Mouse (Mus musculus): Measurements from ENCODE around the gene Hbb-bs. TPM values are rescaled to one million over a fixed set of nuclear protein-coding genes. Genes with fewer than 3 reads are reported as not detected.
"Not testable (repeated sequence)": the region's sequence is repeated elsewhere in the genome, so short reads cannot be mapped to it uniquely, and the experiment has no call there.

Gene Hbb-bs
- polyA plus RNA-seq, 1 experiment from 2014 or later, result 104,119 TPM

DNA sequence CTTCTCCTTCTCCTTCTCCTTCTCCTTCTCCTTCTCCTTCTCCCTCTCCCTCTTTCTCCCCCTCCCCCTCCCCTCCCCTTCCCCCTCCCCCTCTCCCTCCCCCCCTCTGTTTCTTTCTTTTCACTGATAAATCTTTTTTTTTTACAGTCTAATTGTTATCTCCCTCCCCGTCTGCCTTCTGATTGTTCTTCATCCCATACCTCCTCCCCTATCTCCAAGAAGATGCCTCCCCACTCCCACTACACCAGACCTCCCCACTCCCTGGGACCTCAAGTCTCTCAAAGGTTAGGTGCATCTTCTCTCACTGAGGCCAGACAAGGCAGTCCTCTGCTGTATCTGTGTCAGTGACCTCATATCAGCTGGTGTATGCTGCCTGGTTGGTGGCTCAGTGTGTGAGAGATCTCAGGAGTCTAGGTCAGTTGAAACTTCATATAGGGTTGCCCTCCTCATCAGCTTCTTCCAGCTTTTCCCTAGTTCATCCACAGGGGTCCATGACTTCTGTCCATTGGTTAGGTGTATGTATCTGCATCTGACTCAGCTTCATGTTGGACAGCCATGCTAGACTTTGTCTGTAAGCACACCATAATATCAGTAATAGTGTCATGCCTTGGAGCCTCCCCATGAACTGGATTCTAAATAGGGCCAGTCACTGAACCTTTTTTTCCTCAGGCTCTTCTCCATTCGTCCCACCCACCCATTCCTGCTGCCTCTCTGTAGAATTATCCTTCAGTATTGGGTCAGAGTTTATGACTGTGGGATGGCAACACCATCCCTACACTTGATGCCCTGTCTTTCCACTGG is 16.8 kb upstream of the Hbb-bs start:
- peak; percentile 52 for DNase-seq
- Histone ChIP-seq H3K4me1 (replicated peaks) (peaks cover 67% of the 10 kb centered on the region), H3K36me3 (no peaks in the 10 kb centered on the region), H3K9me3 (replicated peaks) (no peaks in the 10 kb centered on the region), H3K27ac (peak overlapping the region; percentile 84), H3K4me3 (replicated peaks) (no peak overlapping the region), H3K9ac (peak overlapping the region; percentile 45), H3K27me3 (no peaks in the 10 kb centered on the region), H3K4me2 (peak overlapping the region; percentile 27)
- peak; percentile 84 for ATAC-seq (ENCODE audit: low read depth)
- 29% methylated on average over 2 of the region's 2 CpGs for WGBS (ENCODE audit: insufficient replicate concordance)

DNA sequence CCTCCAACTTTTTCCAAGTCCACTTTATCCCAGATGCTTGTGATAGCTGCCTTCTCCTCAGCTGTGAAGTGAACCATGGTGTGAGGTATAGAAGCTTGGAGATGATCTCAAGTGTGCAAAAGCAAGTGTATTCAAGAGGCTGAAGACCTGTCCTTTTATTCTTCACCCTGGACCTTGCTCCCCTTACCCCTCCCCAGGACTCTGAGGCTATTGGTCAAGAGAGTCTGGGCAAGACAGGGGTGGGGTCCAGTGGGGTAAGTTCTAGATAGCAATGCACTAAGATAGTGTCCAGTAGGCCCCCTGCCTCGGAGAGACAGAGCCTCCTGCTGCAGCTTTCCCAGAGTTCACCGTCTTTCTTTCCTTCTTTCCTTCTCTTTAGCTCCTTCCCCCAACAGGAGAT is 15.1 kb upstream of the Hbb-bs start, which contains the start of gene Hbb-bh1:
Hbb-bh1 (minus strand) TSS at position 131 of the 400 bp plus-strand sequence.
- ATAC-seq (ENCODE audit: low read depth) (no peak), DNase-seq (no peak)
- Histone ChIP-seq H3K36me3 (no peaks in the 10 kb centered on the region), H3K4me2 (peak within 1 kb of the TSS; percentile 6; the same call in 1 of the 2 replicates), H3K27ac (peak within 1 kb of the TSS; percentile 76), H3K4me1 (replicated peaks) (peaks cover 52% of the 10 kb centered on the region), H3K9ac (peak within 1 kb of the TSS; percentile 59), H3K4me3 (replicated peaks) (no peak within 1 kb of the TSS), H3K27me3 (no peaks in the 10 kb centered on the region), H3K9me3 (replicated peaks) (no peaks in the 10 kb centered on the region)
- 55% methylated on average over 2 of the region's 2 CpGs for WGBS (ENCODE audit: insufficient replicate concordance)

DNA sequence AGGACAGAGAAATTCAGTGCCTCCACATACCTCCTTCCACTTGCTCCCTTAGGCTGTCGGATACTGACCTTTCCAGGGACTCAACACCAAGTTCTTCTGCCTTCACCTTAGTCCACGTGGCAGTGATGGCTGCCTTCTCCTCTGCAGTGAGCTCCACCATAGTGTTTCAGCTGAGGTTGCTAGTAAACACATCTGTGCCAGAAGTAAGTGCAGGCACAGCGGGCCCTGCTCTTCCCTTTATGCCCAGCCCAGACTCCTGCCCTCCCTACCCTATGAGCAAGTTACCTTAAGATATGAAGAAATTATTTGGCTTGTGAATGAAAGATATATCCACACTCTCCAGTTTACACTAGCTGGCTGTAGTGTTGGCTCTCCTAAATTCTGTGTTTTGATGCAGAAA is 12.4 kb upstream of the Hbb-bs start, which contains the start of gene Hbb-bh2:
Hbb-bh2 (minus strand) TSS at position 253 of the 400 bp plus-strand sequence.
- peak within 1 kb of the TSS; percentile 79 for H3K27ac ChIP-seq
- H3K4me2 ChIP-seq, result no peak within 1 kb of the TSS
- WGBS (ENCODE audit: insufficient replicate concordance), result 69% methylated on average over 3 of the region's 3 CpGs
- no peaks in the 10 kb centered on the region for H3K9me3 ChIP-seq (replicated peaks)
- H3K9ac ChIP-seq, result peak within 1 kb of the TSS; percentile 49
- no peaks in the 10 kb centered on the region for H3K27me3 ChIP-seq
- ATAC-seq (ENCODE audit: low read depth), result peak; percentile 21; the same call in 1 of the 2 replicates
- no peak for DNase-seq
- H3K4me1 ChIP-seq (replicated peaks), result peaks cover 49% of the 10 kb centered on the region
- H3K4me3 ChIP-seq (replicated peaks), result no peak within 1 kb of the TSS
- no peaks in the 10 kb centered on the region for H3K36me3 ChIP-seq

DNA sequence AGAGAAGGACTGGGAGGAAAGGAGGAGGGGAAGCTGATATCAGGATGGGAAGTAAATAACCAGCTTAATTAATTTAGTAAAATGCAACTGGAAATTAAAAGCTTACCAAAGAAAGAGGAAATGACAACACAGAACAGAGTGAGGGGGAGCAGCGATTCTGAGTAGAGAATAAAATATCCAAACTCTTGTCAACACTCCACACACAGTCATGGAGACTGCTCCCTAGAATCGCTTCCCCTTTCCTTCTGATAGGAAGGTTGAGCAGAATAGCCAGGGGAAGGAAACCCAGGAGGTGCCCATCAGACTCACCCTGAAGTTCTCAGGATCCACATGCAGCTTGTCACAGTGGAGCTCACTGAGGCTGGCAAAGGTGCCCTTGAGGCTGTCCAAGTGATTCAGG is 757 bp downstream of the Hbb-bs start:
- not testable (repeated sequence) for H3K9me3 ChIP-seq (replicated peaks); H3K27ac ChIP-seq; ATAC-seq (ENCODE audit: low read depth); H3K9ac ChIP-seq; H3K27me3 ChIP-seq; H3K4me3 ChIP-seq (replicated peaks); DNase-seq; H3K4me2 ChIP-seq; H3K36me3 ChIP-seq
- no CpG with 5 or more reads among the region's 2 CpGs for WGBS (ENCODE audit: insufficient replicate concordance)
- H3K4me1 ChIP-seq (replicated peaks), result peaks cover 41% of the 10 kb centered on the region

DNA sequence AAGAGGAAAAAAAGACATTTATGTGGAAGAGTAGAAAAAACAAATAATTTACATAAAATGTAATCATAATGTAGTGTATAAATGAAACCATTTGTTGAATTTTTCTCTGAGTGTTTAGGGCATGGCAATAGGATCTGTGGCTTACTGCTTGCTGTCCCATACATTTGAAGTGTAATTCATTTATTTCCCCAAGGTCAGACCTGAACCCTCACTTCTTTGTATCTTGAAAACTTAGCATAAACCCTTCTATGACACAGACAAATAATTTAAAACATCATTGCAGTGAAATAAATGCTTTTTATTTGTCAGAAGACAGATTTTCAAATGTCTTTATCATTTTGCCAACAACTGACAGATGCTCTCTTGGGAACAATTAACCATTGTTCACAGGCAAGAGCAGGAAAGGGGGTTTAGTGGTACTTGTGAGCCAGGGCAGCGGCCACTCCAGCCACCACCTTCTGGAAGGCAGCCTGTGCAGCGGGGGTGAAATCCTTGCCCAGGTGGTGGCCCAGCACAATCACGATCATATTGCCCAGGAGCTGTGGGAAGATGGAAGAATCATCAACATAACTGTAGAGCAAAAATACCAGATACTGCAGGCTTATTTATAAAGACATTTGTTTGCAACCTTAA is 1.5 kb downstream of the Hbb-bs start:
- ATAC-seq (ENCODE audit: low read depth), result peak; percentile 67
- Histone ChIP-seq H3K4me3 (replicated peaks) (peak overlapping the region; percentile 55), H3K9me3 (replicated peaks) (no peaks in the 10 kb centered on the region), H3K27ac (peak overlapping the region; percentile 96), H3K4me1 (replicated peaks) (peaks cover 44% of the 10 kb centered on the region), H3K27me3 (no peaks in the 10 kb centered on the region), H3K4me2 (peak overlapping the region; percentile 48), H3K36me3 (no peaks in the 10 kb centered on the region), H3K9ac (peak overlapping the region; percentile 72)
- 60% methylated on average over 3 of the region's 3 CpGs for WGBS (ENCODE audit: insufficient replicate concordance)
- DNase-seq, result no peak

DNA sequence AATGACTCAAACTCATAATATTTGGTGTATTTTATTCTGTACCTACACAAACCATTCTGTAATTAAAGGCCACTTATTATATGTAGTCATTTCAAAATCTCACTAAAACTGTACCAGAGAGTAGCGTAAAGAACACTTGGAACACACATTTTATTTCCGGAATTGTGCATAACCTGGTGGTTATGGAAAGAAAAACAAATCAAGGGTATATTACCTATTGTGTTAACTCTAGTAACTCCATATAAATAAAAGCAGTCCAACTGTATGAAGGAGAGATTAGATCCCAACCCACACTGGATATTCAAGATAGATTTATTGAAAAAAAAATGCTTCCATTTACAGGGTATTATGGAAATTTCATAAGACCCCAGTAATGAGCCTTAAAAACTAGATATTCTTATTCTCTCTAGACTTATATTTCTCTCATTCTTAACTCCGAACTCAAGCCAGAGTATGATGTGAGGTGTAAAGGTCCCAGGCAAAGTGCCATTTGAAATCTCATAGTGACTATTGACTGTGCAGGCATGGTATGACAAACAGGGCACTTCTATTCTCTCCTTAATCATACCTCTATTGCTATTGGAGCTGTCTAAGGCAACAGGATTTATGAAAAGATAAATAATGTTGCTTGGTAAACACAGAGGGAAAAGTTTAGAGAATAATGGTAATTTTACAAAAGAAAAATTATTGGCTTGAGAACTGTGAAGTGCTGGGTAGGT is 2.2 kb downstream of the Hbb-bs start:
- Histone ChIP-seq H3K36me3 (no peaks in the 10 kb centered on the region), H3K27me3 (no peaks in the 10 kb centered on the region), H3K4me2 (no peak overlapping the region), H3K9ac (peak overlapping the region; percentile 29; the same call in 1 of the 2 replicates), H3K4me3 (replicated peaks) (peak overlapping the region; percentile 43), H3K4me1 (replicated peaks) (peaks cover 41% of the 10 kb centered on the region), H3K9me3 (replicated peaks) (no peaks in the 10 kb centered on the region), H3K27ac (peak overlapping the region; percentile 98)
- no peak for DNase-seq
- 61% methylated on average over 3 of the region's 3 CpGs for WGBS (ENCODE audit: insufficient replicate concordance)
- ATAC-seq (ENCODE audit: low read depth), result peak; percentile 82

DNA sequence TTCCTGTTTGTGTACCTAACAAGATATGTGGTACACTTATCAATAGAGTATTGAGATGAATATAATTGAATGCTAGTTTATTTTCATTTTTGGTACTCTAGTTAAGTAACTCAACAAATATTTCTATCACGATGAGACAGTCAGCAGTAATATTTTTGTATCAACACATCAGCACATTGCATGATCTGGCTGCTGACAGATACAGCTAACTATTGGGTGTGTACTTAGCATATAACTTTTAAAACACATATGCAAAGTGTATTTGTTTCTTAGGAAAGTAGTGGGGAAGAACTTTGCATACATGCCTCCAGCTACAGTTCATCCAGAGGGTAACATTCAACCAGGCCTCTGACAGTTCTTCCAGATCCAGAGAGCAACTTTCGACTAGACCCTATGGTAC is 3.3 kb downstream of the Hbb-bs start:
- no peak for ATAC-seq (ENCODE audit: low read depth)
- H3K36me3 ChIP-seq, result no peaks in the 10 kb centered on the region
- H3K4me3 ChIP-seq (replicated peaks), result peak overlapping the region; percentile 43
- DNase-seq, result no peak
- H3K4me2 ChIP-seq, result peak overlapping the region; percentile 64
- H3K9ac ChIP-seq, result peak overlapping the region; percentile 73
- H3K4me1 ChIP-seq (replicated peaks), result peaks cover 32% of the 10 kb centered on the region
- peak overlapping the region; percentile 98 for H3K27ac ChIP-seq
- H3K9me3 ChIP-seq (replicated peaks), result no peaks in the 10 kb centered on the region
- 47% methylated on average over 2 of the region's 2 CpGs for WGBS (ENCODE audit: insufficient replicate concordance)
- H3K27me3 ChIP-seq, result no peaks in the 10 kb centered on the region

DNA sequence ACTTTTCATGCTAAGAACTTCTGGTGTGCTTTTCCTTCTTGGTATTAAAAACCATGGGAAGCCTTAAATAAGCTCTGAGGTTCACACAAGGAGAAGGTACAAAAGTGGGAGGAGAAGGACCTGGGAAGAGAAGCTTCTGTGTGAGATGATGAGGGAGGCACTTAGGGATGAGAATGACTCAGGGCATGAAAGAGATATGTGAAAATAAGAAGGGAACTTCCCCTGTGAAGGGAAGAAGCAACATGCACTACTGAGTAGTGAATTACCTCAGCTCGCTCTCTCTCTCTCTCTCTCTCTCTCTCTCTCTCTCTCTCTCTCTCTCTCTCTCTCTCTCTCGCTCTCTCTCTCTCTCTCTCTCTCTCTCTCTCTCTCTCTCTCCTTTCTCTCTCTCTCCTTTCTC is 12.8 kb downstream of the Hbb-bs start:
- not testable (repeated sequence) for ATAC-seq (ENCODE audit: low read depth); H3K27me3 ChIP-seq; H3K9me3 ChIP-seq (replicated peaks); H3K36me3 ChIP-seq; DNase-seq
- 57% methylated on average over 1 of the region's 2 CpGs for WGBS (ENCODE audit: insufficient replicate concordance)
- Histone ChIP-seq H3K4me2 (peak overlapping the region; percentile 69), H3K4me3 (replicated peaks) (peak overlapping the region; percentile 45), H3K9ac (peak overlapping the region; percentile 71), H3K27ac (peak overlapping the region; percentile 97), H3K4me1 (replicated peaks) (peaks cover 13% of the 10 kb centered on the region)

DNA sequence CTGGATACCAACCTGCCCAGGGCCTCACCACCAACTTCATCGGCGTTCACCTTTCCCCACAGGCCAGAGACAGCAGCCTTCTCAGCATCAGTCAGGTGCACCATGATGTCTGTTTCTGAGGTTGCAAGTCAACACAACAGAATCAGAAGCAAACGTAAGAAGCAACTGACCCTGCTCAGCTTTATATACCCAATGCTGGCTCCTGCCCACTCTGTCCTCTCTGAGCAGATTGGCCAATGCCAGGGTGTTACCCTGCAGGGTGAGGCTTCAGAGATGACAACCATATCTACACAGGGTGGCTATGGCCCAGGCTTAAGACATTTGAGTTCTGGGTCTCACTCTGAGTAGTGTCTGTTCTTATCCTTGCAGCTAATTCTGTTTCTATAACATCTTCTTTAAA is 14.1 kb downstream of the Hbb-bs start, which contains the start of gene Hbb-bt:
Hbb-bt (minus strand) TSS at position 231 of the 400 bp plus-strand sequence.
- H3K27me3 ChIP-seq, result no peaks in the 10 kb centered on the region
- H3K4me1 ChIP-seq (replicated peaks), result peaks cover 26% of the 10 kb centered on the region
- no peak for DNase-seq
- peak within 1 kb of the TSS; percentile 60 for H3K4me3 ChIP-seq (replicated peaks)
- H3K36me3 ChIP-seq, result no peaks in the 10 kb centered on the region
- WGBS (ENCODE audit: insufficient replicate concordance), result 42% methylated on average over 3 of the region's 3 CpGs
- no peaks in the 10 kb centered on the region for H3K9me3 ChIP-seq (replicated peaks)
- peak within 1 kb of the TSS; percentile 97 for H3K27ac ChIP-seq
- ATAC-seq (ENCODE audit: low read depth), result peak; percentile 83
- H3K4me2 ChIP-seq, result peak within 1 kb of the TSS; percentile 69
- H3K9ac ChIP-seq, result peak within 1 kb of the TSS; percentile 77

DNA sequence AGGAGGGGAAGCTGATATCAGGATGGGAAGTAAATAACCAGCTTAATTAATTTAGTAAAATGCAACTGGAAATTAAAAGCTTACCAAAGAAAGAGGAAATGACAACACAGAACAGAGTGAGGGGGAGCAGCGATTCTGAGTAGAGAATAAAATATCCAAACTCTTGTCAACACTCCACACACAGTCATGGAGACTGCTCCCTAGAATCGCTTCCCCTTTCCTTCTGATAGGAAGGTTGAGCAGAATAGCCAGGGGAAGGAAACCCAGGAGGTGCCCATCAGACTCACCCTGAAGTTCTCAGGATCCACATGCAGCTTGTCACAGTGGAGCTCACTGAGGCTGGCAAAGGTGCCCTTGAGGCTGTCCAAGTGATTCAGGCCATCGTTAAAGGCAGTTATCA is 14.7 kb downstream of the Hbb-bs start:
- not testable (repeated sequence) for ATAC-seq (ENCODE audit: low read depth)
- no CpG with 5 or more reads among the region's 3 CpGs for WGBS (ENCODE audit: insufficient replicate concordance)
- peak overlapping the region; percentile 60 for H3K4me3 ChIP-seq (replicated peaks)

DNA sequence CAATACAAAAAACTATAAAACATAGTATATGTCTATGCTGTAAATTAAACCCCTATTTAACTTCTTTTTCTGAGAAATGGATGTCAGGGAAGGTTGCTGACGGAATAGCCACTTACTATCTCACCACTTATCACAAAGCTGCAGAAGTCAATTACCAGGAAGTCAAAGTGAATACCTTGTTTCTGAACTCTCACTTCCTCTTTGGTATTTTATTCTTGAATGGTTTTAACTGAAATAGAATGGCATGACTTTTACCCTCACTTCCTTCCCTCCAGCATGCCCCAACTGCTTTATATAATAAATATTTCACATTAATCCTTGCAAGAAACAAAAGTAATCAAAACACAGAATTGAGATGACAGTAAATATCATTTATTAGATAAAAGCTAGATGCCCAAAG is 15.7 kb downstream of the Hbb-bs start:
- ATAC-seq (ENCODE audit: low read depth) (no peak), DNase-seq (no peak)
- Histone ChIP-seq H3K4me2 (peak overlapping the region; percentile 63), H3K27ac (peak overlapping the region; percentile 99), H3K36me3 (no peaks in the 10 kb centered on the region), H3K27me3 (no peaks in the 10 kb centered on the region), H3K9me3 (replicated peaks) (no peaks in the 10 kb centered on the region), H3K4me3 (replicated peaks) (peak overlapping the region; percentile 69), H3K4me1 (replicated peaks) (peaks cover 38% of the 10 kb centered on the region), H3K9ac (peak overlapping the region; percentile 85)
- WGBS (ENCODE audit: insufficient replicate concordance), result 4% methylated on average over 1 of the region's 1 CpGs

More for the DNA sequence above, 14.7 kb downstream of the Hbb-bs start:
- not testable (repeated sequence) for H3K36me3 ChIP-seq; H3K27me3 ChIP-seq; H3K9me3 ChIP-seq (replicated peaks); H3K9ac ChIP-seq; DNase-seq
- Histone ChIP-seq H3K27ac (peak overlapping the region; percentile 96), H3K4me2 (peak overlapping the region; percentile 43; the same call in 1 of the 2 replicates), H3K4me1 (replicated peaks) (peaks cover 29% of the 10 kb centered on the region)

Measured in liver, embryonic 13.5 days (tissue).